Mouse (Mus musculus) ES-E14 (cell line): Measurements from ENCODE around the gene Ryk. TPM values are rescaled to one million over a fixed set of nuclear protein-coding genes. Genes with fewer than 3 reads are reported as not detected.

ENCODE experiments used
- DNase-seq: peaks from one replicate; pipeline ENCODE4 v3.0.0-alpha.2; 2013; ENCODE audit warnings: low read depth, low spot score
- H3K27ac ChIP-seq: 2 replicates; pipeline ENCODE4 v1.5.1; 2012; ENCODE audit warnings: low read depth, mild to moderate bottlenecking, low read length, moderate library complexity, mixed read lengths; ENCODE audit not compliant: poor library complexity, insufficient read depth, severe bottlenecking
- H3K36me3 ChIP-seq: 2 replicates; pipeline ENCODE4 v1.6.1; 2012; ENCODE audit warnings: mild to moderate bottlenecking, low read length, moderate library complexity, mixed read lengths; ENCODE audit not compliant: control insufficient read depth, poor library complexity, insufficient read depth, severe bottlenecking
- H3K4me1 ChIP-seq, 2 experiments: fragments of 150-350 bp in 1 of 2; sonication (generic) in 1 of 2; 2 replicates each; pipeline ENCODE4 v1.6.1; 2012; ENCODE audit warnings: low read length in 2 of 2, mild to moderate bottlenecking in 1 of 2, mixed read lengths in 1 of 2; ENCODE audit not compliant: control insufficient read depth in 2 of 2, insufficient read depth in 2 of 2, poor library complexity in 1 of 2
- H3K4me3 ChIP-seq, 2 experiments: fragments of 150-350 bp in 1 of 2; sonication (generic) in 1 of 2; 2 replicates each; pipeline ENCODE4 v1.5.1; 2012; ENCODE audit warnings: low read length in 2 of 2, low read depth in 1 of 2, mild to moderate bottlenecking in 1 of 2, mixed read lengths in 1 of 2; ENCODE audit not compliant: insufficient read depth in 1 of 2, poor library complexity in 1 of 2, severe bottlenecking in 1 of 2
- H3K9ac ChIP-seq: 2 replicates; pipeline ENCODE4 v1.6.1; 2012; ENCODE audit warnings: low read depth, mild to moderate bottlenecking, low read length, mixed read lengths; ENCODE audit not compliant: poor library complexity, insufficient read depth, severe bottlenecking
- H3K9me3 ChIP-seq: fragments of 150-350 bp; sonication (generic); 2 replicates; pipeline ENCODE4 v1.6.1; 2012; ENCODE audit warnings: low read depth, mild to moderate bottlenecking, low read length; ENCODE audit not compliant: control insufficient read depth, insufficient read depth
- CHD2 ChIP-seq: IDR thresholded peaks from 2 replicates; pipeline ENCODE4 v1.6.1; 2014; ENCODE audit warnings: mild to moderate bottlenecking, low read depth, low read length, inconsistent platforms
- HCFC1 ChIP-seq: IDR thresholded peaks from 2 replicates; pipeline ENCODE4 v1.6.1; 2012; ENCODE audit warnings: low read length, inconsistent platforms, borderline replicate concordance; ENCODE audit not compliant: insufficient read depth
- MAFK ChIP-seq: IDR thresholded peaks from 2 replicates; pipeline ENCODE4 v1.6.1; 2014; ENCODE audit warnings: mild to moderate bottlenecking, low read depth, low read length, inconsistent platforms; ENCODE audit not compliant: insufficient read depth
- ZC3H11A ChIP-seq: IDR thresholded peaks from 2 replicates; pipeline ENCODE4 v1.6.1; 2012; ENCODE audit warnings: low read depth, mild to moderate bottlenecking, inconsistent platforms, low read length, borderline replicate concordance
- ZNF384 ChIP-seq: IDR thresholded peaks from 2 replicates; pipeline ENCODE4 v1.6.1; 2012; ENCODE audit warnings: low read depth, low read length, inconsistent platforms
- in situ Hi-C, 2 experiments: fragments of 600-800 bp; cut with MboI; formaldehyde crosslinking; loops; one replicate each; pipeline ENCODE4 v1.15.1; 2025; ENCODE audit warnings: low sequenced_read_pairs in 2 of 2, inconsistent platforms in 1 of 2; ENCODE audit not compliant: unreplicated experiment in 2 of 2
- total RNA-seq: library from RNA; depleted of rRNA; stranded (reverse); fragments of 300-350 nt; gene quantifications from 2 replicates; pipeline ENCODE4 v1.2.3, GENCODE M21; 2012

Gene Ryk
- total RNA-seq, 1 experiment: 72.0 TPM

DNA sequence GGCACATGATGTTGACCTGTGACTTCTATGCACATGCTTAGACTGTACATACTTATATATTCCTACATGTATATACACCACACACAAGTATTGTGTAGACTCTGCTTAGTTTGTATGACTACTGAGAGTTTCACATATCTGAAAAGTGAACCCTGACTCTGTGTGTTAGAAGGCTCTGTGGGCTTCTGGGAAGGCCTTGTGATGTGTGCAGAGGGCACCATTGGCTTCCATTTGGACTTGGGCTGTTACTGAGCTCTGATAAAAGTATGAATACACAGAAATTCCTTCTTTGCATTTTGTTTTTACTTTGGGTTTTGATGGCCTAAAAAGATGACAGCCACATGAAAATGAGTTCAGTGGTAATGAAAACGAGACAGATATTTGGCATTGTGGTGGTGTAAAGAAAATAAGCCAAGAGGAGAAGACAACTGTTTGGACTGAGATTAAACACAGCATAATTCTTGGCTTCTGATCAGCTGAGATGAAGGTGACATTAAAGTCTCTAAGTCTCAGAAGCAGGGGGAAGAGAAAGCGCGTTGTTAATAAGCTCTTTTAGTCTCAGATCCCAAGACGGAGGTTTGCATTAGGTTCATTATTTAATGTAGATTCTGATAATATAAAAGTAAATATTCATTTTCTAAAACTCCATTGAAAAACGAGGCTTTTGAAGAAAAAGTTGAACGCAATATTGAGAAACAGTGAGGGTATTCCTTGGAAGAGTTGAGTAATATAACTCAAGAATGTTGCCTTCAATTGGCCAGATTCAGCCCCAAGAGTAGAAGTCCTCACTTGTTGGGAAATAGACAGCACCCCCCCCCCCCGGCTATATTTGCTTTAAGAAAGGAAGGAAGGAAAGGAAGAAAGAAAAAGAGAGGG is 58.0 kb downstream of the Ryk start:
- Histone ChIP-seq H3K36me3 (peaks cover 10% of the 10 kb centered on the region; the same call in 1 of the 2 replicates), H3K4me1 (no peaks in the 10 kb centered on the region), H3K9me3 (no peaks in the 10 kb centered on the region), H3K4me3 (no peak overlapping the region), H3K27ac (no peak overlapping the region), H3K9ac (no peak overlapping the region)
- in situ Hi-C loops: no loop called here
- TF ChIP-seq MAFK (no peak), CHD2 (no peak), HCFC1 (no peak), ZNF384 (no peak)
- no peak for DNase-seq

- Histone ChIP-seq H3K36me3 (peaks cover 13% of the 10 kb centered on the region; the same call in 1 of the 2 replicates), H3K4me3 (no peak overlapping the region), H3K27ac (no peak overlapping the region), H3K4me1 (no peaks in the 10 kb centered on the region), H3K9ac (no peak overlapping the region), H3K9me3 (no peaks in the 10 kb centered on the region)
- DNase-seq: no peak
- TF ChIP-seq ZNF384: no peak
- TF ChIP-seq ZC3H11A: no peak
- in situ Hi-C loops: no loop called here
Observed at GRCm38 (mm10) chr9:102893356-102893870, 58.7 kb downstream of the Ryk start.

GRCm38 (mm10) chr9:102899916-102900315 is 65.2 kb downstream of the Ryk start:
- Histone ChIP-seq H3K4me3 (no peak overlapping the region), H3K9me3 (no peaks in the 10 kb centered on the region), H3K36me3 (peaks cover 13% of the 10 kb centered on the region; the same call in 1 of the 2 replicates), H3K9ac (no peak overlapping the region), H3K27ac (no peak overlapping the region), H3K4me1 (0 out of 4 replicates have a peak, but pooled peaks cover 0 to 3% of the 10 kb centered on the region in 2 experiments)
- DNase-seq: no peak
- no peak for TF ChIP-seq CHD2
- in situ Hi-C loops: no loop called here

DNA sequence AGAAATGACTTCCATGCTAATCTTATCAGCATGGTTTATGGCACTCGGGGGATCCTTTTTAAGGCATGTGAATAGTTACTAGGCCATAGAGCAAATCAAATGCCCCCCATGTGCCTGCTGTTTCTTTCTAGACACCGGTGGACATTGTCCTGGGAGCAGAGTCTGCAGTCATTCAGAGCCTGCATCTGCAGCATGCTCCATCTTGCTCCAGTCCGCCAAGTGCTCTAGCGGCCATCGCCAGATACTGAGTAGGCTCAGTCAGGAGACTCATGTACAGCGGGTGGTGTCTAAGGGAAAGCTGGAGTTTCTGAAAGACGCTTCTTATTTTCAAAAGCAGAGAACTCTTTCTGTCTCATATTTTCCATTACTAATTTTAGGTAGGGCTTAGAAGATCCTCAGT is 67.6 kb downstream of the Ryk start:
- Histone ChIP-seq H3K4me1 (0 out of 4 replicates have a peak, but pooled peaks cover 0 to 3% of the 10 kb centered on the region in 2 experiments), H3K4me3 (no peak overlapping the region), H3K27ac (no peak overlapping the region), H3K9me3 (no peaks in the 10 kb centered on the region), H3K36me3 (peaks cover 21% of the 10 kb centered on the region), H3K9ac (no peak overlapping the region)
- in situ Hi-C loops: no loop called here
- DNase-seq: no peak
- TF ChIP-seq CHD2 (no peak), MAFK (no peak), HCFC1 (no peak), ZNF384 (no peak), ZC3H11A (no peak)

- no peak overlapping the region for H3K9ac ChIP-seq
- 0 out of 4 replicates have a peak, but pooled peaks cover 0 to 3% of the 10 kb centered on the region in 2 experiments for H3K4me1 ChIP-seq
- H3K36me3 ChIP-seq: peaks cover 14% of the 10 kb centered on the region
- no peak overlapping the region for H3K27ac ChIP-seq
- no peak for DNase-seq
- no peaks in the 10 kb centered on the region for H3K9me3 ChIP-seq
- H3K4me3 ChIP-seq: no peak overlapping the region
- in situ Hi-C loops: no loop called here
- TF ChIP-seq MAFK (no peak), CHD2 (no peak), ZC3H11A (no peak), HCFC1 (no peak), ZNF384 (no peak)
Observed at GRCm38 (mm10) chr9:102904952-102905351, 70.2 kb downstream of the Ryk start.
